Mouse (Mus musculus): ENCODE data around the gene Polr3gl. TPM values are rescaled to one million over a fixed set of nuclear protein-coding genes. Genes with fewer than 3 reads are reported as not detected.

Gene Polr3gl
- total RNA-seq, 2 experiments from 2014 or later, result 32.1 to 32.7 TPM

- DNase-seq, result no peak
Measured at GRCm38 (mm10) chr3:96573611-96574511, 20.1 kb downstream of the Polr3gl start.

DNA sequence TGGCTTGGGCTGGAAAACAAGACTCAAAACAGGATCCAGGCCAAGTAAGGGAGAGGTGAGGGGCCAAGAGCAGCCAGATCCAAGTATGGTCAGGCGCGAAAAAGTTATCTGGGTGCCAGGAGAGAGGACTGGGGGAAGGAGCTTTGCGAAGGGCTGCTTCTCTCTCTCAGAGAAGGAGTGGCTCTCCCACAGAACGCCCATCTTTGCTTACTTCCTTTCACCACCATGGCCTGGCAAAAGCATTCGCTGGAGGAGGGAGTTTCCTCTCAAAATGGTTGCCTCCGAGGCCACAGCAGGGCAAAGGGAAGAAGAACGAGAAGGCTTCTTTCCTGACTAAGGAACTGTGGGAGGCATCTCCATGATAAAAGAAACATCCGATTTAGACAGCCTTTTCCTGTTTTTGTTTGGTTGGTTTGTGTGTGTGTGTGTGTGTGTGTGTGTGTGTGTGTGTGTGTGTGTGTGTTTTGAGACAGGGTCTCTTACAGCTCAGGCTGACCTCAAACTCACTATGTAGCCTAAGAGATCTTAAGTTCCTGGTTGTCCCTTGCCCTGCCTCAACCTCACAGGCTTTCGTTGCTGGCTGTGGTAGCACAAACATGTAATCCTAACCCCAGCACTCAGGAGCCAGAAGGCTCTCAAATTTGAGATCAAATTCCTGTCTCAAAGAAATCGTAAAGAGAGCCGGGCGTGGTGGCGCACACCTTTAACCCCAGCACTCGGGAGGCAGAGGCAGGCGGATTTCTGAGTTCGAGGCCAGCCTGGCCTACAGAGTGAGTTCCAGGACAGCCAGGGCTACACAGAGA lies 21.9 kb downstream of the Polr3gl start:
- no peak for DNase-seq

- no peak for DNase-seq
Measured at GRCm38 (mm10) chr3:96571336-96571735, 22.6 kb downstream of the Polr3gl start.

DNA sequence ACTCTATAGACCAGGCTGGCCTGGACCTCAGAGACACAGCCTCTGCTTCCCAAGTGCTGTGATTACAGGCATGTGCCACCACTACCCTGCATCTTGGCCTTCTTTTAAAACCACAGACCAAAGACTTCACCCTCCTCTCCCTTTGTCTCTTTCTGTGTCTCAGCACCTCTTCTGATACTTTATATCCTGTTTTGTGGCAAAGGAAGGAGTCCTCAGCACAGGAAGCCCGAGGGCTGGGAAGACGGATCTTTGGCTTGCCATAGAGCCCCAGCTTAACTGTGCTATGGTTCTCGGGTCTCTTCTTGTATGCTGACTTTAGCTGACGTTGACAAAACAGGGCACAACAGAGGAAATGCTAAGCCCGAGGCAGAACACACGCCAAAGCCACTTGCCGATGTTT lies 23.3 kb downstream of the Polr3gl start:
- no peak for DNase-seq

DNA sequence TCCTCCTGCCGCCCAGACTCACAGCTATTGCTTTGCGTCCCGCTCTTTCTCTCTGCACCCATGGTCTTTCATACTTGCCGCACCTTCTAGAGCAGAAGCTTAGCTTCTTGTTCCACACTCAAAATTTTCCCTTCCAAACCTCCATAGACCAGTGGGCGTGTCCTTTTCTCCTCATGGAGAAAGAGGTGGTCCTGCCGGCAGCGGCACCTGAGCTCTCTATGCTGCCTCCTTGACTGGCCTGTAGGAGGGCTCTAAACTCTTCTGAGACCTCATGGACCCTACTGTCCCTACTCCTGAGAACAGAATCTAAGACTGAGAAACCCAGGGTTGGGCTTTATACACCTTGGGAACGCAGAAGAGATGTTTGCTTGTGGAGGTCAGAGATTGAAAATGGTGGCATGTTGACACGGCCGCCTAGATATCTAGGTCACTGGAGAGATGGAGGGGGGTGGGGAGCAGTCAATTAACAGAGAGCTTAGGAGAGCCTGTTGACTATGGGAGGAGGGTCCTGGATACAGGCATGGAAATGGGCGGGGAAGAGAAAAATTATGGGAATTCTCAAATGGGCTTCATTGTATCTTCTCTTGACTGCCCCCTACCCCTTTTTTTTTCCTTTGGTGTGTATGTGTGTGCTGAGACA lies 23.9 kb downstream of the Polr3gl start:
- no peak for DNase-seq

- DNase-seq, result no peak
Measured at GRCm38 (mm10) chr3:96569506-96569905, 24.5 kb downstream of the Polr3gl start.

DNA sequence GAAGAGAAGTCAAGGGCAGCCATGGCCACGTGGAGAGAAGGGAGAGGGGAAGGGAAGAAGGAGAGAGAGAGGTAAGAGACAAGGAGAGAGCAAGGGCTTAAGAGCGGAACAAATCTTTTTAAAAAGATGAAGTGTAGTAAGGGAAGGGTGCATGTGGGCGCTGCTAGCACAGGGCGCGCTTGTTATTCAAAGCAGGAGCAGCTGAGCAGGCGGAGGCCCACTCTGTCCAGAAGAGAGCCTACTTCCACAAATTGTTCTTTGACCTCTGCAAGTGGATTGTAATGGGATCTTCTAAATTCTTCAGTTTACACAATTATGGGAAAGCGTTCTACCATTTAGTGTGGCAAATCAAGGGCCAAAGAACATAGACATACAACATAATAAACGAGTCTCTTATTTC lies 25.4 kb downstream of the Polr3gl start:
- no peak for DNase-seq

GRCm38 (mm10) chr3:96566661-96567450 lies 27.1 kb downstream of the Polr3gl start:
- no peak for DNase-seq

DNA sequence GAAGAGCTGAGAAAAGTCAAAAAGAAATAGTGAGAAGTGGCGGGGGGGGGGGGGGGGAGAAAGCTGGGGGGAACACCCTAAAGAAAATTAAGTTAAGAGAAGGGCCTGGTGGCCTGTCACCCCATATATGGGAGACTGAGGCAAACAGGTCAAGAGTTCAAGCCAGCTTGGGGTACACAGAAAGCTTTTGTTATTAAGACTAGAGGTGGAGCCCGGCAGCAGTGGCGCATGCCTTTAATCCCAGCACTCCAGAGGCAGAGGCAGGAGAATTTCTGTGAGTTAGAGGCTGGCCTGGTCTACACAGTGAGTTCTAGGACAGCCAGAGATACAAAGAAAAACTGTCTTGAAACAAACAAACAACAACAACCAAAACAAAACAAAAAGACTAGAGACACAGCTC lies 28.9 kb downstream of the Polr3gl start:
- DNase-seq, result no peak

- no peak for DNase-seq
Measured at GRCm38 (mm10) chr3:96564633-96565032, 29.3 kb downstream of the Polr3gl start.

GRCm38 (mm10) chr3:96563911-96564632 lies 29.9 kb downstream of the Polr3gl start:
- DNase-seq, result no peak

DNA sequence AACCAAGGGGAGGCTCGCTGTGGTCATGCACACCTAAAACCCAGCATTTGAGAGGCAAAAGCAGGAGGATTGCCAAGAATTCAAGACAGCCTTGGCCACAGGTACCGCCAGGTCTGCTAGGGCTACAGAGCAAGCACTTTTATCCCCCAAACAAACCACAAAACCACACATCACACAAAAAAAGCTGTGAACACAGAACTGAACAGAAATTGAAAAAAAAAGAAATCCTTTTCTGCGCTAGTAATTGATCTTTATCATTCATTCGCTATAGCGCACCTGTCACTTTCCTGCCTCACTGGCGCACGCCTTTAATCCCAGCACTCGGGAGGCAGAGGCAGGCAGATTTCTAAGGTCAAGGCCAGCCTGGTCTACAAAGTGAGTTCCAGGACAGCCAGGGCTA lies 30.7 kb downstream of the Polr3gl start:
- no peak for DNase-seq

- peak; percentile 45 for DNase-seq
Measured at GRCm38 (mm10) chr3:96561946-96562681, 31.9 kb downstream of the Polr3gl start.

GRCm38 (mm10) chr3:96560881-96561668 lies 32.9 kb downstream of the Polr3gl start:
- no peak for DNase-seq

- DNase-seq, result no peak
Measured at GRCm38 (mm10) chr3:96559911-96560850, 33.8 kb downstream of the Polr3gl start.

DNA sequence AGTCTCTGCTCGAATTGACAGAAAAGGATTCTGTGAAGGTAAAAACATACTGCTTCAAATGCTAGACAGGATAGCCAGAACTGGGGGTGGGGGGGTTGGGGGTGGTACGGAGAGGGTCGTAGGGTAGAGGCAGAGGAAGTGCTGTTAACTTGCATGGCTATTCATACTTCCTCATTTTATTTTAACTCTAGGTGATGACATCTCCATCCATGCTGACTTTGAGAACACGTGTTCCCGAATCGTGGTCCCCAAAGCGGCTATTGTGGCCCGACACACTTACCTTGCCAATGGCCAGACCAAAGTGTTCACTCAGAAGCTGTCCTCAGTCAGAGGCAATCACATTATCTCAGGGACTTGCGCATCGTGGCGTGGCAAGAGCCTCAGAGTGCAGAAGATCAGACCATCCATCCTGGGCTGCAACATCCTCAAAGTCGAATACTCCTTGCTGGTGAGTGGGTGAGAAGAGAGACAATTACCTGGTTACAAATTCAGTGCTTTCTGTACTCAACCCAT lies 34.5 kb downstream of the Polr3gl start:
- DNase-seq, result no peak

DNA sequence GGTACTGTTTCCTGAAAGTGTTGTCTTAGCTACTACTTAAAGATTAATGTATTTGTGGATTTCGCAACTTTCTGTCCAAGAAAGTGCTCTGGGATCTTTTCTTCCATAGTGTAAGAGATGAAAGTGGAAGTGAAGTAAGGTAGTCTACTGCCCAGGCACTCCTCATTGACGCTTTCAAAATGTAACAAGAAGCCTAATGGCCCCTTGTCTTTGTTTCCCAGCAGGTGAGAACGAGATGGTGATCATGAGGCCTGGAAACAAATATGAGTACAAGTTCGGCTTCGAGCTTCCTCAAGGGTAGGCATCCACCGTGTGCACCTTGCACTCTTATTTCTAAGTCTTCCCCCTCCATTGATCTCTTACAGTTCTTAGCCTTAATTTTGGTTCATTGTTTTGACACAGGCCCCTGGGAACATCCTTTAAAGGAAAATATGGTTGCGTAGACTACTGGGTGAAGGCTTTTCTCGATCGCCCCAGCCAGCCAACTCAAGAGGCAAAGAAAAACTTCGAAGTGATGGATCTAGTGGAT lies 35.2 kb downstream of the Polr3gl start:
- DNase-seq, result no peak

DNA sequence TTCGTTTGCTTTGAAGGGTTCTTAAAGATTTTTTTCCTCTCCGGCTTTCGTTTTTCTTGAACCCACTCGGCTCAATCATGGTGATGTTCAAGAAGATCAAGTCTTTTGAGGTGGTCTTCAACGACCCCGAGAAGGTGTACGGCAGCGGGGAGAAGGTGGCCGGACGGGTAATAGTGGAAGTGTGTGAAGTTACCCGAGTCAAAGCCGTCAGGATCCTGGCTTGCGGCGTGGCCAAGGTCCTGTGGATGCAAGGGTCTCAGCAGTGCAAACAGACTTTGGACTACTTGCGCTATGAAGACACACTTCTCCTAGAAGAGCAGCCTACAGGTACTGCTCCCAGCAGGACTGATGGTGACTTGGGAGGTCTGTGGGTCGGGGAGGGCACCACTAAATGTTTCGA lies 35.8 kb downstream of the Polr3gl start:
- no peak for DNase-seq
